Mouse (Mus musculus) ES-Bruce4 (cell line): Measurements from ENCODE around the gene St13. TPM values are rescaled to one million over a fixed set of nuclear protein-coding genes. Genes with fewer than 3 reads are reported as not detected.

Experiments
- H3K27ac ChIP-seq: 2 replicates; pipeline ENCODE4 v1.5.1; 2012; ENCODE audit warnings: low read length, inconsistent platforms; ENCODE audit not compliant: insufficient read depth
- H3K27me3 ChIP-seq: 2 replicates; pipeline ENCODE4 v1.6.1; 2012; ENCODE audit warnings: mild to moderate bottlenecking, low read length, inconsistent platforms; ENCODE audit not compliant: control insufficient read depth, poor library complexity, insufficient read depth, severe bottlenecking
- H3K36me3 ChIP-seq: 2 replicates; pipeline ENCODE4 v1.6.1; 2012; ENCODE audit warnings: inconsistent platforms, mild to moderate bottlenecking, low read length, moderate library complexity; ENCODE audit not compliant: control insufficient read depth, poor library complexity, insufficient read depth, severe bottlenecking
- H3K4me1 ChIP-seq: one replicate; pipeline ENCODE4 v1.8.1; 2011; ENCODE audit warnings: low read length; ENCODE audit not compliant: control insufficient read depth, insufficient read depth
- H3K4me3 ChIP-seq: 2 replicates; pipeline ENCODE4 v1.5.1; 2011; ENCODE audit warnings: low read depth, mild to moderate bottlenecking, low read length
- H3K9ac ChIP-seq: 2 replicates; pipeline ENCODE4 v1.6.1; 2012; ENCODE audit warnings: low read depth, mild to moderate bottlenecking, inconsistent platforms; ENCODE audit not compliant: poor library complexity, severe bottlenecking
- H3K9me3 ChIP-seq: replicated peaks from 2 replicates; pipeline ENCODE4 v1.6.1; 2012; ENCODE audit warnings: mild to moderate bottlenecking, low read length, inconsistent platforms; ENCODE audit not compliant: control insufficient read depth, poor library complexity, insufficient read depth, severe bottlenecking
- CTCF ChIP-seq: IDR thresholded peaks from one replicate; pipeline ENCODE4 v1.8.1; 2011; ENCODE audit warnings: low read depth, low read length
- EP300 ChIP-seq: IDR thresholded peaks from 2 replicates; pipeline ENCODE4 v1.6.1; 2011; ENCODE audit warnings: low read depth, low read length; ENCODE audit not compliant: insufficient read depth
- POLR2A ChIP-seq: IDR thresholded peaks from one replicate; pipeline ENCODE4 v1.8.1; 2011; ENCODE audit warnings: low read length; ENCODE audit not compliant: insufficient read depth
- polyA plus RNA-seq: library from polyadenylated mRNA; stranded (reverse); fragments of >200 nt; gene quantifications from 2 replicates; pipeline ENCODE4 v1.2.4, GENCODE M21; 2011; ENCODE audit warnings: low read depth; ENCODE audit not compliant: missing spikeins, insufficient read depth, insufficient read length

St13 gene
- polyA plus RNA-seq, 1 experiment: 796 TPM

DNA sequence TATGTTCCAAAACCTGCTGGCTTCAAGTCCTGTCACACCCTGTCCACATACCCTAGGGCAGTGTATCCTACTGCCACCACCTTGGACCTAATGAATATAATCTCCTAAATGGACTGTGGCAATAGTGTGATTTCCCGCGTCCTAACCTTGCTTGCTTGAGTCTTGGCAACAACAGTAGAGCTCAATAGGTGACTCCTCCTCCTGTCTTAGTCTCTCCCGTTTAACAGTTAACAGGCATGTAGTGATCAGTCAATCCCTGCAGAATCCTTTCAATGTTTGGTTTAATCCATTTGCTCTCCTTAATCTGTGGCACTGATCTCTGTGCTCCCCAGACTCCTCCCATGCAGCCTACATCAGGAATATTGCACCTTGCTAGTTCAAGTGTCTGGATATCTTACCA lies 5.1 kb upstream of the St13 start:
- H3K27ac ChIP-seq: no peak overlapping the region
- H3K36me3 ChIP-seq: no peaks in the 10 kb centered on the region; the same call in none of the 2 replicates
- no peaks in the 10 kb centered on the region for H3K4me1 ChIP-seq
- TF ChIP-seq CTCF: no peak
- no peak for TF ChIP-seq POLR2A
- no peak for TF ChIP-seq EP300
- H3K9ac ChIP-seq: no peak overlapping the region
- H3K4me3 ChIP-seq: no peak overlapping the region
- H3K9me3 ChIP-seq: no peaks in the 10 kb centered on the region
- H3K27me3 ChIP-seq: no peaks in the 10 kb centered on the region

DNA sequence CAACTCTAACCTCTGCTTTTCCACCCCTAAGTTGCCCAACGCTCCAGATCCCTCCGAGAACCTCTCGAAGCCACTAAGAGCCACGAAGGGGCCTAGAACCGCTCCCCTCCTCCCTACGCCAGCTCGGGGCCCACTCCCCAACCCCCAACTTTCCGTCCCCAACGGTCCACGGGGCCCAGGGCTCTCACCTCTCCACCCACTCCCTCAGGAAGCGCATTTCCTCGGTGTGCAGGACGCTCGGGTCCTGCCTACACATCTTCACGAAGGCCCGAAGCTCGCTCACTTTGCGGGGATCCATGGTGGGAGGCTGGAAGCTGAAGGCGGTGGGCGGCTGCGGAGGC lies 610 bp downstream of the St13 start:
- H3K4me3 ChIP-seq: peak overlapping the region; percentile 97
- no peak for TF ChIP-seq CTCF
- no peak for TF ChIP-seq POLR2A
- no peak for TF ChIP-seq EP300
- H3K4me1 ChIP-seq: no peaks in the 10 kb centered on the region
- no peaks in the 10 kb centered on the region for H3K27me3 ChIP-seq
- peak overlapping the region; percentile 86 for H3K9ac ChIP-seq
- H3K36me3 ChIP-seq: peaks cover 13% of the 10 kb centered on the region
- H3K9me3 ChIP-seq: no peaks in the 10 kb centered on the region
- H3K27ac ChIP-seq: peak overlapping the region; percentile 45; the same call in 1 of the 2 replicates

DNA sequence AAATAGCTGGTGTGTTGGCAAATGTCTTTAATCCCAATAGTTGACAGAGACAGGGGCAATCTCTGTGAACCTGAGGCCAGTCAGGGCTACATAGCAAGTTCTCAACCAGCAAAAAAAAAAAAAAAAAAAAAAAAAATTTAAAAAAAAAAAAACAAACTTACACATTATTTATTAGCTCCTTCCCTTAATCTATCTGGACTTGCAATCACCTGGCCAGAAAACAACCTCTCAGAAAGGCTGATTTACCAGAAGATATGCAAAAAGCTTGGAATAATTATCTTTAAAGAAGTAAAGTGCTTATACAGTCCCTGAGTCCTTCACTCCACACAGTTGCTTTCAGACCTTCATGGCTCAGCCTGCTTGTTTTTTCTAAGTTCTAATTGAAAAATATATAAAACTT lies 1.7 kb downstream of the St13 start:
- peaks cover 20% of the 10 kb centered on the region for H3K36me3 ChIP-seq
- no peaks in the 10 kb centered on the region for H3K4me1 ChIP-seq
- no peak overlapping the region for H3K27ac ChIP-seq
- TF ChIP-seq CTCF (no peak), POLR2A (no peak), EP300 (no peak)
- no peaks in the 10 kb centered on the region for H3K27me3 ChIP-seq
- peak overlapping the region; percentile 86 for H3K9ac ChIP-seq
- H3K9me3 ChIP-seq: no peaks in the 10 kb centered on the region
- H3K4me3 ChIP-seq: no peak overlapping the region

DNA sequence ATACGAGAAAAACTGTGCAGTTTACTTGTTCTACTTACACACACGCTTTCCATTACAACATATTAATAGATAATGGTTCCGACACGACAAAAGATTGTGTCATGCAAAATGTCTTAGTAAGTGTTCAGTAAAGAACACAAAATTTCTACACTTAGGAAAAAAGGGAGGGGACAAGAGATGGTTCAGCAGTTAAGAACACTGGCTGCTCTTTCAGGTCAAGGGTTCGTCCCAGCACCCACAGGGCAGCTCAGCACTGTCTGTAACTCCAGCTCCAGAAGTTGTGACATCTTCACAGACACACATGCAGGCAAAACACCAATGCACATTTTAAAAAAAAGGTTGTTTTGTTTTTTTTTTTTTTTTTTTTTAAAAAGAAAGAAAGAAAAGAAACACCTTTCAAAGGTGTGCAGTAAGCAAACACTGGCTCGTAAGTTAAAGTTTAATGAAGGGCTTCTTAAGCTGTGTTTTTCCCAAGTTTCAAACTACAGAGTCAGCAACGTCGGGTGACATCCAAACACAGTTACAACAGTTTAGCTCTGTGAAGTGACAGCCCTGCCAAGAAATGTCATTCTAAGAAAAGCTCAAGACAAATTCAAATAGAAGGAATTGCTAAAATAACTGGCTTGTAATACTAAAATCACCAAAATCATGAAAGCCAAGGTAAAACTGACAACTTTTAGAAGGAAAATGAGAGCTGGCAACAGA lies 5.5 kb downstream of the St13 start:
- TF ChIP-seq EP300 (no peak), CTCF (no peak), POLR2A (no peak)
- H3K27ac ChIP-seq: no peak overlapping the region
- no peak overlapping the region for H3K9ac ChIP-seq
- no peaks in the 10 kb centered on the region for H3K4me1 ChIP-seq
- no peaks in the 10 kb centered on the region for H3K27me3 ChIP-seq
- no peaks in the 10 kb centered on the region for H3K9me3 ChIP-seq
- H3K4me3 ChIP-seq: no peak overlapping the region
- peaks cover 48% of the 10 kb centered on the region for H3K36me3 ChIP-seq

DNA sequence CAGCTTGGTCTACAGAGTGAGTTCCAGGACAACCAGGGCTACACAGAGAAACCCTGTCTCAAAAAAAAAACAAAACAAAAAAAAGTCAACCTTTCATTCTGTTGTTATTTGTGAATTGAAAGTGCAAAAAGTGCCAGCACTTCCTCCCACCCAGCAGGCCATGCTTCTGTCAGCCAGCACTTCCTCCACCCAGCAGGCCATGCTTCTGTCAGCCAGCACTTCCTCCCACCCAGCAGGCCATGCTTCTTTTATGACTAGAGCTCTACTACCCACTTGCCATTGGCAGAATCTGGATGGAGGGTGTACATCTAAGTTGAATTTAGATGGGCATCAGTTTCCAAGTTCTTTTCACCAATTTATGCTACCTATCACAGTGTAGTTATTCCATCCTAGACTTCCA lies 6.9 kb downstream of the St13 start:
- Histone ChIP-seq H3K9ac (no peak overlapping the region), H3K27ac (no peak overlapping the region), H3K36me3 (peaks cover 58% of the 10 kb centered on the region), H3K4me3 (no peak overlapping the region), H3K4me1 (no peaks in the 10 kb centered on the region), H3K9me3 (no peaks in the 10 kb centered on the region), H3K27me3 (no peaks in the 10 kb centered on the region)
- TF ChIP-seq EP300 (no peak), CTCF (no peak), POLR2A (no peak)

DNA sequence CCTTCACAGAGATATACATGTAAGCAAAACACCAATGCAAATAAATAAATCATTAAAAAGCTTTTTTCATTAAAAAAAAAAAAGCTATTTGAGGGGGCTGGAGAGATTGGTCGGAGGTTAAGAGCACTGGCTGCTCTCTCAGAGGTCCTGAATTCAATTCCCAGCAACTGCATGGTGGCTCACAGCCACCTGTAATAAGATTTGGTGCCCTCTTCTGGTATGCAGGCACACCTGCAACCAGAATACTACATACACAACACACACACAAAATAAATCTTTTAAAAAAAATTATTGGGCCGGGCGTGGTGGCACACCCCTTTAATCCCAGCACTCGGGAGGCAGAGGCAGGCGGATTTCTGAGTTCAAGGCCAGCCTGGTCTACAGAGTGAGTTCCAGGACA lies 13.6 kb downstream of the St13 start:
- Histone ChIP-seq H3K27me3 (no peaks in the 10 kb centered on the region), H3K36me3 (peaks cover 79% of the 10 kb centered on the region), H3K4me1 (no peaks in the 10 kb centered on the region), H3K9me3 (no peaks in the 10 kb centered on the region), H3K9ac (no peak overlapping the region), H3K4me3 (no peak overlapping the region), H3K27ac (no peak overlapping the region)
- peak; percentile 23 for TF ChIP-seq CTCF
- TF ChIP-seq POLR2A: no peak
